Mouse (Mus musculus) liver, embryonic 14.5 days (tissue): Measurements from ENCODE around the gene 1700023F06Rik.

Experiments
- CTCF ChIP-seq: IDR thresholded peaks from 2 replicates; pipeline ENCODE4 v1.5.1; 2016; ENCODE audit warnings: antibody characterized with exemption, low read depth, control low read depth
- EP300 ChIP-seq: IDR thresholded peaks from 2 replicates; pipeline ENCODE4 v1.6.1; 2016; ENCODE audit warnings: antibody characterized with exemption, low read depth

DNA sequence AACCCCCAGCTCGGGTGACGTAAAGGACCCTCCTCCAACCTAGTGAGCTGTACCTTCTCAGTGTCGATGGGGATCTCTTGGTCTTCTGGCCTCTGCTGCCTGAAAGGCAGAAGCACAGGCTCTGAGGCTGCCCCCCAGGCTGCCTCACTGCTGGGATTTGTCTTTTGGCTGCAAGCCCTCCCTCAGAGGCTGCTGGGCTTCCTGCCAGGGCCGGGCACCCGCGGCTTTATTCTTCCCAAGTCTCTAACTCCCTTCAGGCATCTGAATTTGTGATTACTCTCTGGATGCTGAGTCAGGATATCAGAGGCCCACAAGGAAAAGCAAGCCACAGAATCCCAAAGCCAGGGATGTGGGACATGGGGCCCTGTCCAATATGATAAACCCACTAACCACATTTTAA, 6.7 kb downstream of the 1700023F06Rik start:
- no peak for TF ChIP-seq CTCF
- no peak for TF ChIP-seq EP300
